Mouse (Mus musculus) liver (tissue): ENCODE data around the gene Ccdc8.
"Not testable (repeated sequence)": the region's sequence is repeated elsewhere in the genome, so short reads cannot be mapped to it uniquely, and the experiment has no call there.

Source experiments
- DNase-seq: peaks from one replicate; pipeline ENCODE4 v3.0.0-alpha.2; 2020; ENCODE audit warnings: mixed read lengths

The Ccdc8 gene

DNA sequence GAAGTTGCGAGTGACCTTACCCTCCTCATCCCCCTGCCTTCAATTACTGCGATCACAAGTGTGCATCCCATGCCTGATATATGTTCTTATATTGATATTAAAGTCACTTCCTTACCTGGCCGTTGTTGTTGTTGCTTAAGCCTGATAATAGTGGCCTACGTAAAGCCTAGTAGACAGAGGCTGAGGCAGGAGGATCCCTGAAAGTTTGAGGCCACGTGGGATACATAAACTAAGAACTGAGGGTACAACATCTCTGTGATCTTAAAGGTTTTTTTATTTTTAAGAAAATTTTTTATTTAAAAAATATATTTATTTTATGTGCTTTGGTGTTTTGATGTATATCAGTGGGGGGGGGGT, at the start of gene Ccdc8:
Gene Ccdc8, plus strand, starts transcription at position 258 of the 357 bp plus-strand sequence.
- no peak for DNase-seq

DNA sequence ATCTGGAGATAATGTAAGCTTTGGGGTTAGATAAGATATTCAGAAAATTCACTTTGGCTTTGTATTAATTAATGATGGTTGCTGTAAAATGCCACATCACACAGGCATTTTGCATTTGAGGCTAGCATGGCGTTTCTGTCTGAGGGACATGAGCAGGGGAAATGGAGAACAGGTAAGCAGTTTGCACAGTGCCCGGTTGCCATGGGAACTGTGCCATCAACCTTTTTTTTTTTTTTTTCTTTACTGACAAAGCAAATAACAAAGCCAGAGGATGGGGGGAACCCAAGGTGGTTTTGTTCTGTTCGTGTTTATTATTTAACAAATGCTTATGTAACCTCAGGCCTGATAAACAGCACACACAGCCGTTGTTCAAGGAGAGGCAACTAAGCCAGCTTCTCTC, 49.6 kb upstream of the Ccdc8 start:
- DNase-seq = no peak

DNA sequence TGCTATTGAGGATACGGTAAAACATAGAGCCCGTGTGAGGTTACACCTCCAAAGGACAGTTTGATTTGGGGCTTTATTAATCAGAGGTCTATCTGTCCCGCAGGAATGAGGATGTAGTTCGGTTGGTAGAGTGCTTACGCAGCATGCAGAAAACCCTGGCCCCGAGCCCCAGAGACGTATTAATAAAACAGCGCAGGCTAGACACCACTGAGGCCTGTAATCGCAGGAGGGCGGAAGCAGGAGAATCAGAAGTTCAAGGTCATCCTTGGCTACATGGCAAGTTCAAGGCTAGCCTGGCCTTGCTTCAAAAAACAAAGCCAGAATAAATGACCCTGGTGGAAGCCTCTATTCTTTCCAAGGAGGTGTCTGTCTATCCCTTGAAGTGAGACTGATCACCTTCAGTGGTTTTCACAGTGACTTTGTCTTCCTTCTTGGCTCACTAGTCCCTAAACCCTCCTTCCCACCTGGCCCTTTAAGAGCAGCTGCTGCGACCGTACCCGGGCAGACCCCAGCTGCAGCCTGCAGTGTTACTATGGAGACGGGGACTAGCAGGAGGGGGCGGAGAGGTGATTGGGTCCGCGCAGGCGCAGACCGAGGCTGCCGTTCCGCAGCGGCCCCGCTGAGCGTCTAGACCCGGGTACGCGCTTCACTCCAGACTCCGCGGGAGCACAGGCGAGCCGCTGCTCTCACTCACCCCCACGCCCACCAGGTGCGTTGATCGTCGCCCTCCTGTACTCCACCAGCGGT, 48.3 kb upstream of the Ccdc8 start, which contains the start of gene Pnmal2:
Gene Pnmal2, plus strand, starts transcription at position 622 of the 747 bp plus-strand sequence.
- peak; percentile 77 for DNase-seq

DNA sequence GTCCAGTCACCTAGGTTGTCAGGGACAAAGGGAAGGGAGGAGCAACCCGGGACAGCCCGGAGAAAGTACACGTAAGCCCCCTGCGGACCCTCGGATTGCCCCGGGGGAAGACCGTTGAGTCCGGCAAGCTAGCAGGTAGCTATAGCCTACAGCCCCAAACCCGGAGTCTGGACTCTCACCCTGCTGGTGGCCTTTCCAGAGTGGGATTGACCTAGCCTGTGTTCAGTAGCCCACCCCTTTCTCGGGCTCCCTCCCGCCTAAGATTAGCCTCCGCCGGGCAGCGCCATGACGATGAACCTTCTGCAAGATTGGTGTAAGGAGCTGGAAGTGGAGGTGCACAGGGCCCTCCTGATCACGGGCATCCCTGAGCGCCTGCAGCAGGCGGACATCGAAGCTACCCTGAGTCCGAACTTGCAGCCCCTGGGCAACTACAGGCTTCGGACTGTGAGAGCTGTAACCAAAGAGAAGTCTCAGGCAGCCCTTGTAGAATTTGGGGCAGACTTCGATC, 47.6 kb upstream of the Ccdc8 start:
- DNase-seq = no peak

DNA sequence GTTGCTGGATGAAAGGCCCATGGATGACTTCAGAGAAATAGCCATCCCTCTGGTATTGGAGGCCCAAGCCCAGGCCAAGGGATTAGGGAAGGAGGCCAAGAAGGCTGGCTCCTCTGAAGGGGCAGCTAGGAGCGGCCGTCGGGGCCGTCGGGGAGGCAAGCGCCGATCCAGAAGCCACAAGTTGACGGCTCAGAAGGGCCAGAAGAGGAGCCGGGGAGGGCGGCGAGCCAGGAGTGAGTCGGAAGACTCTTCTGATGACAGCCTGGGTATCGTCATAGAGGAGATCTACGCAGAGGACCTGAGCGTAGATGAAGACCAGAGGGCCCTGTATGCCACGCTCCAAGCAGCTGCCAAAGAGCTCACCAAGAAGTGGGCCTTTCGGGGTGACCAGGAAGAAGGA, 47.1 kb upstream of the Ccdc8 start:
- DNase-seq = no peak

- no peak for DNase-seq
Observed at GRCm38 (mm10) chr7:16946441-16947348, 45.8 kb upstream of the Ccdc8 start.

DNA sequence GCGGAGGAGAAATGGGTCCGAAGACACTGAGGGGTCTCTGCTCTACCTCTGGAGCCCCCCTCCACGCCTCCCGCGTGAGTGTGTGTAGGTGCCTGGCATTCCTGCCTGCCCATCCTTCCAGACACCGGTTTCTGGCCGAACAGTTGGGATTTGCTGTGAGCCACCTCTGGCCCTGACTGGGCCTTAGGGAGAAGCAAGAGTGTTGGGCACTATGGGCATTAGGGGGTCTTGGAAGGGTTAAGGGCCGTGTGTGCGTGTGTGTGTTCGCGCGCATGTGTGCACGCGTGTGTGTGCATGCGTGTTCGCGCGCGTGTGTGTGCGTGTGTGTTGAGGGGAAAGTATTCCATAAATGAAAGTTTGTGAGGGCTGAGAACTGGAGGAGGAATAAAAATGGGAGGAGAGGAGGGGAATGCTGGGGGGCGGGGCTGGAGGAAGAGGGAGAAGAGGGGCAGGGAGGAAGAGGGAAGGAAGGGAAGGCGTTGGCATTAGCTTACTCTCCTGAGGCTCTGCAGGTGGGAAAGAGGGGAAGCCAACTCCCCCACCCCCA, 45.1 kb upstream of the Ccdc8 start:
- no peak for DNase-seq

DNA sequence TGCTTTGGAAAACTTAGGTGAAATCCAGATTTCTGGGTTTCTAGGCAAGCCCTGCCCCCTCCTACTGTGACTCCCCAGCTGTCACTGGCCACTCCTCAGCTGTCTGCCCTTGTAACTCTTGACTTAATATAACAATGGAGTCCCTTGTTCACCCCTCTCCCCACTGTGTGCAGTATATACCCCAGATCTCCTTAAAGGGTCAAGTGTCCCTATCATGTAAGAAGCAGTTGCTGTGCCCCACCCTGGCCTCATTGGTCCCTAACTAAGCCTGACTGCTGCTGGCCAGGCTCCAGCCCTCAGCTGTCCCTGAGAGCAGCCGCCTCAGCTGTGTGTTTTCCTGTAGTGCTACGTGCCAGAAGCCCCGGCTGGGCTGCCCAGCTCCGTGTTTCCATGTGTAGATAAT, 44.5 kb upstream of the Ccdc8 start:
- no peak for DNase-seq

DNA sequence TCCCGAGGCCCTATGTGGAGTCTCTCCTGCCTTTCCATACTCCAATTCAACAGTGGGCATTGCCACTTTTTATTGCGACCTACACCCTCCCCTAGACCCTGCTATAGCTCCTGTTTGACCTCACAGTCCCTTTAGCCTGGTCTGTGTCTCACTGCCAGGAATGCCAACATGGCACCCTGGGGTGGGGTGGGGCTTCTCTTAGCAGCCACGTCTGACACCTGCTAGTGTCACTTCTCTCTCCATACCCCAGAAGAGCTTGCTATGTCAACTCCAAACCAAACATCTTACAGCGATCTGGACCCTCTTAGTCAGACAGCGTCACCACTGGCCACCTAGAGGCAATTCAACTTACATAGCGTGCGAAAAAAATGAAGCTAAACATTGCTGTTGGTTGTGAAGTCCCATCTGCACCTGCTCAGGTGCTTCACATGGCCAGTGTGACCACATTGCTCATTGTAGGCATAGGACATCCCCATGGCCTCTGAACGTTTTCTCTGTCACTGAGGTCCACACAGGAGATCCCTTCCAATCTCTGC, 43.5 kb upstream of the Ccdc8 start:
- no peak for DNase-seq

DNA sequence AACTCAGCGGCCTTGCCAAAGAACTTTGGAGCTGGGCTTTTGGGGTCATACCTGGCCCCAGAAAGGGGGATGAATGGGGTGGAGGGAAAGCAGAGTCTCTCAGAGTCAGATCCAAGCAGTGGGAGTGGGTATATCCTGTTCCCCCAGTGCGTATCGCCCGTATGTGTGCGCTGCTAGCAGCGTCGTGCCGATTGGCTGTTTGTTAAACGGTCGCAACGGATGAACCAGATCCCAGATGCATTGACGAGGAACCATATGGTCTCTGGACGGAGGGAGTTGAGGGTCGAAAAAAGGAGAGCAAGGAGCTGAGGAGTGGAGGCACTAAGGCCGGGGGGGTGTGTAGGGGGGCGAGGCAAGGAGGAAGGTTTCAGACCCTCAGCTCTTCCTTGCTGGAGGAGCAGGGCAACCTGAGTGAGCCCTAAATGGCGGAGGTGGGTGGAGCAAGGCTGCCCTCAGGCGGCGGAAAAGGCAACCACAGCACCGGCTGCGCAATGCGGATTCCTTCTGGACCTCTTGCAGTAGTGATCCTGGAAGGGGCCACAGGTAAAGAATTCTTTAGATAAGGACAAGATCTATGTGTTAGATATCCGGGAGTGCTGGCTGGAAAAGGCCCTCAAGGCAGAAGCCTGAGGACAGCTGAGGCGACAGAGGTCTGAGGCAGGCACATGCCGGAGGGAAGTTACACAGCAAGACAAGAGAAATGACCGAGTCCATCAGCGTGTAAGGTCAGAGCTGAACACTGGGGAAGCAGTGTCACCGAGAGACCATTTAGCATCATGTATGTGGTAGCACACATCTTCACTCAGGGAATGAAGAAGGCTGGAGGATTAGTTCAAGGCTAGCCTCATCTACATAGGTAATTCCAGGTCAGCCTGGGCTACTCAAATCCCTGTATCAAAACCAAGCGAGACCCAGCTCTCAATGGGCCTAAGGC, 42.3 kb upstream of the Ccdc8 start:
- peak; percentile 71 for DNase-seq

- peak; percentile 74 for DNase-seq
Observed at GRCm38 (mm10) chr7:16950861-16951635, 41.5 kb upstream of the Ccdc8 start.

DNA sequence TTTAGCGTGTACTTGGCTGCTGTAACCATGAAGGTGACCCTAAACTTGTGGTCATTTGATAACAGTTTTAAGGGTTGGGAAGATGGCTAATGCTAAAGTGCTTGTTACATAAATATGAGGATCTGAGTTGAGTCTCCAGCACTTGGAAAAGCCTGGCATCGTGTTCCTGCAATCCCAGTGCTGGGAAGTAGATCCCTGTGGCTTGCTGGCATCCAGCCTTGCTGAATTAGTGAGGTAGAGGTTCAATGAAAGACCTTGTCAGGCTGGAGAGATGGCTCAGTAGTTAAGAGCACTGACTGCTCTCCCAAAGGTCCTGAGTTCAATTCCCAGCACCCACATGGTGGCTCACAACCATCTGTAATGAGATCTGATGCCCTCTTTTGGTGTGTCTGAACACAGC, 38.7 kb upstream of the Ccdc8 start:
- DNase-seq = not testable (repeated sequence)

GRCm38 (mm10) chr7:16955712-16956111, 36.8 kb upstream of the Ccdc8 start:
- DNase-seq = no peak

DNA sequence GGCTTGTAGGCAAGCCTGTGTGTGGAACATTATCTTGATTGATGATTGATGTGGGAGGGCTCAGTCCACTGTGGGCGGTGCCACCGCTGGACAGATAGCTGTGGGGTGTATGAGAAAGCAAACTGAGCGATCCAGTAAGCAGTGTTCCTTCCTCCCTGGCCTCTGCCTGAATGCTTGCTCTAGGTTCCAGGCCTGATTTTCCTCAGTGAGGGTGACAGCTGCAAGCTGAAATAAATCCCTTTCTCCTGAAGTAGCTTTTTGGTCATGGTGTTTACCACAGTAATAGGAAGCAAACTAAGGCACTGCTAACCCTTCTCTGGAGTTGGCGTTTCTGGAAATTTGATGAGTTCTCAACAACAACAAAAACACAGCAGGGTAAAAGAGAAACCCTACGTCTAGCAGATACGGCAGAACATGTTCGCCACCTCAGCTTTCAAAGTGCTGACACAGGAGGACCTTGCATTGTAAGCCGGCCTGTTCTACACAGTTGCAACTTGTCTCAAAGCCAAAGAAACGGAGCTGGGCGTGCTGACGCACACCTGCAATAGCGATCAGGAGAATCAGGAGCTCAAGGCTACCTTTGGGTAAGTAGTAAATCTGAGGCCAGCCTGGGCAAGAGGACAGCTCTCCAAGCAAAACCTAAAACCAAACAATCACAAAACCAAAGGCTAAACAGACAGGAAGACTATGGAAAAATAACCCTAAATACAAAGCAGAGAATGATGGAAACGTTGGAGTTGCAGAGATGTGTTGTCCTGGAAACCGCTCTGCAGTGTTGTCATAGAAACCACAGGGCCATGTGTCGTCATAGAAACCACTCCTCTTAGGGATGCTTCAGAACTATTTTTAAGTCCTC, 35.9 kb upstream of the Ccdc8 start:
- no peak for DNase-seq

DNA sequence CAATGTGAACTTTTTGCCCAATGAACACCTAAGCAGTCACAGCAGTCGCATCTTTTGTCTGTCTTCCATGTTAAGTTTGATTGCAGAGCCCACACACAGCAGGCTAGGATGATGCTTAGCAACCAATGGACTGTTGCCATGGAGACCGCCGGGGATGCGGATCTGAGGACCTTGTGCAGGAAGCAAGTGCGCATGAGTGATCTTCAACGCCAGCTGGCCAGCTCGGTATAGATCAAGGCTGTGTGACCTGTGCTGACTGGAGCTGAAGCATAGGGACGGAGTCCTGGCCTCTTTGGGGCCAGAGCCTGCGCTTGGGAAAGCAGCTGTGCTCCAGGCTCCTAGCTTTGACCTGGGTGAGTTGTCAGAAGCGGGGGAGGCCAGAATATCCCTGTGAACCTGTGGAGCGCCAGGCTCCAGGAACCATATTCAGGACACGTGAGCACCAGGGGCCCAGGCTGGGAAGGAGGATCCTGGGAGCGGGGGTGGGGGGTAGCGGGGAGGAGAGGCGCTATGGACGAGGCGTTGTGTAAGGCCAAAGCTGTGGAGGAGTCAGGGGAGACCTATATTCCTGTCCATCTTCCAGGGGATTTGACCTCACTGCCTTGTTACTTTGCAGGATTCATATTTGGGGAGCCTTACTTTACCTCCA, 32.8 kb upstream of the Ccdc8 start, which contains the start of gene Pnmal1:
Gene Pnmal1, plus strand, starts transcription at position 141 of the 649 bp plus-strand sequence.
- DNase-seq = peak; percentile 25

GRCm38 (mm10) chr7:16961678-16962077, 30.8 kb upstream of the Ccdc8 start:
- no peak for DNase-seq

DNA sequence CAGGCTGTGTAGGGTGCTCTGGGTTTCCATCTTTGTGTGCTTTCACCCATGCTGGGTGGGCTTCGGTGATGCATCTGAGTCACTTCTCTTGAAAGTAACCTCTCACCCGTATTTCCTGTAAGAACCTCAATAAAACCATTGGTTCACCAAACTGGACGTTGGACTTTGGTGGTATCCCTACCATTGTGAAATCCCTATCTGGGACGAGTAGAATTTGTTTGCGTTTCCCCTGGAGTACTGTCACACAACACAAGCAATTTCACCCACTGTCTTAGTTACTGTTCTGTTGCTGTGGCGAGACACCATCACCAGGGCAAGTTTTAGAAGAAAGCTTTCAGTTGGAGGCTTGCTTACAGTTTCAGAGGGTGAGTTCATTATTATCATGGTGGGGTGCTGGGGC, 24.1 kb upstream of the Ccdc8 start:
- DNase-seq = no peak

- DNase-seq = no peak
Observed at GRCm38 (mm10) chr7:16971160-16971559, 21.3 kb upstream of the Ccdc8 start.

DNA sequence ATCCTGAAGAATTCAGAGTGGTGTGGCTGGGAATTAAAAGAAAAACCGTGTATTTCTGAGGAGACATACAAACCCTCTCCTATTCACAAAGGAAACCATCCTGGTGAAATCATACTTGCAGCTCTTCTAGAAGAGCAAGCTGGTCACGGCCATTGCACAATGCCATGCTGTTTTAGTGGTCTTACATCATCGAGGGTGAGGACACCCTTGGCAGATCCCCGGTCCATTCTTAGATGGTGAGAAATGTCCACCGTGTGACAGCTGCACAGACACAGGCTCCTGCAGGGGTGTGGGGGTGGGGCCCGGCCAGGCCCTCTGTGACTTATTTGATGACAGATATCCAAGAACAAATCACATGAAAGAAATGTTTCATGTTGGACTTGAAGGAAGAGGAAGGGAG, 18.5 kb upstream of the Ccdc8 start:
- DNase-seq = peak; percentile 26

GRCm38 (mm10) chr7:16976298-16976697, 16.2 kb upstream of the Ccdc8 start:
- no peak for DNase-seq
